Mouse (Mus musculus) cerebellum, adult 18-20 months (tissue): ENCODE measurements at regions not wholly inside any gene's neighbourhood (a gene's known extent, or its start where the extent isn't known, plus 50 kb on each side); places are given as distances from the start of the nearest gene placed in this dataset.

Experiments
- DNase-seq, 2 experiments: peaks; one replicate each; pipeline ENCODE4 v3.0.0; 2021

DNA sequence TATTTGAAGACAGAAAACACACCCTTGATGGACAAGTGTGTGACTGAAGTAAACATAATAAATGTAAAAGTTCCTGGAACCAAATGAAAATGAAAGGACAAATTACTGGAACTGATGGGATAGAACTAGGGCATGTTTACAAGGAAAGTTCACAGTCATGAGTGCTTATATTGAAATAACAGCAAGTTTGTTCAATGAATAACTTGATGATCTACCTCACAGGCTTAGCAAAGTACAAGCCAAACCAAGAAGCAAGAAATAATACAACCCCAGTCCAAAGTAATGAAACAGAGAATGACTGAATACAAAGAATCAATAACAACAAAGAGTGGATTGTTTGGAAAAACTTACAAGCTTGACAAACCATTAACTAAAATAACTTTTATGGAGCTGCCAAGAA is 56.2 kb downstream of the Gm379 start:
- DNase-seq: no peak

DNA sequence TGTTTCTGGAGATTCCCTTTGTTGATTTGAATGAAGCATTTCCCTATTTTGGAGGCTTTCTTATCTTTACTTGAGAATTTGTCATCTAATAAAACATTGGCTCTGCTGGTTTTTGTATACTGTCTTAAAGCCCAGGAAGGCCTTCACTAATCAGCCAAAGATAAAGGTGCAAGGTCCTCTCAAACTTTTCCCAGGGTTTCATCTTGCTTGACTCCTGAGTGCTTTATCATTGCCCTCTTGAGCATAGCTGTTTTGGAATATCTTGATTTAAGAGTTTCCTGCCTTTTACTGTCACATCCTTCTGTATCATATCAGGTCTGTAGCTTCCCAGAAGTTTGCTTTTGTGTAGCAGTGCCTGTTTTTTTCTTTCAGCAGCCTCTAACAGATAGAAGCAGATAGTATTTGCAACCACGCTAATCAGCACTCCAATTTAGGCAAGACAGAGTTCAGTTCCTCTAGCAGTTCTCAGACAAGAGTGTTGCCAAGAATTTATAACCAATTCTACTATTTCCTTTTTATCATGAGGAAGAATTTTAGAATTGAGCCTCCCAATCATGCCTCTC is 64.7 kb downstream of the Gm379 start:
- DNase-seq: no peak

DNA sequence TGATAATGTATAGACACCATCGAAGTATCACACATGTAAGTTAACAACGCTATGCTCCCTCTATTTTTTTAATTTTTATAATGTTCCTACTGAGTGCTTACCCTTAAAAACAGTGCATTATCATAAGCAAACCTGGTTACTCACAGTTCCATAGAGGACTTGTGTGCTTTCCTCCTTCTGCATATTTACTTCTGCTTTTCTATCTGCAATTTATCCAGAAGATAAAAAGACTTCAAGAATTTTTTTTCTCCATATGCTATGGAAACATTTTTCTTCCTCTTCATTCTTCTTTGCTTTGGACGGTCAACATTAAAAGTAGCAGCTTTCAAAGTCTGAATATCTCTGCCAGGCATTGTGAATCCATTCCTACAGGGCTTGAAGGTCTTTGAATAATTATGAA is 102.7 kb downstream of the Gm379 start:
- DNase-seq: no peak

DNA sequence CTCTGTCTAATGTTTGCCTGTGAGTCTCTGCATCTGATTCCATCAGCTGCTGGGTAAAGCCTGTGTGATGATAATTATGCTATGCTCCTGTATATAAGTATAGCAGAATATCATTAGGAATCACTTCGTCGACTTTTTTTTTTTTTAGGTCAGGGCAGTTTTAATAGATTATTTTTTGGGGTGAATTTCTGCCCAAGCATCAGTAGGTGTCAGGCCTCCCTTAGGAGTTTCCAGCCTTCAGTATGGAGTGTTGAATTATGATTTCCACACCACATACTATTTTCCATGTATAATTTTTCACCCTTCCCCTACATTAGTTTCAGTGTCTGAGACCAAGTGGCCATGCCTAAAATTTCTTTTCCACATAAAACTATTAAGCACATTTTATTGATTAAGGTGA is 121.5 kb downstream of the Gm379 start:
- DNase-seq: no peak

DNA sequence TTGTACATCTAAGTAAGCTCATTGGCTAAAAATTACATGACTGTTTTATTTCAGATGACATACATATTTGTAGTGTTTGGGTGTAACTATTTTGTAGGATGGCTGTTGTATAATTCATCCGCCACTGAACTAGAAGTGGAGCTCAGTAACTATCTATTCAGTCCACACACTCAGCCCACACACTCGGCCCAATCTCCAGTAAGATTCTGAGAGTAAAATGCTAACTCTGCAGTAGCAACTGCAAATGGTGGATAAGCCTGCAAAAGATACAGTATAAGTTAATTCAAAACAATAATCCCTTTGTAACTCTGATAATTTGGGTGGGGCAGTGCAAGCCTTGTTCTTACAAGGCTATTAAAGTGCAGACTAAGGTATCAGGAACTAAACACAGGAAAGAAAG is 123.3 kb downstream of the Gm379 start:
- no peak for DNase-seq

DNA sequence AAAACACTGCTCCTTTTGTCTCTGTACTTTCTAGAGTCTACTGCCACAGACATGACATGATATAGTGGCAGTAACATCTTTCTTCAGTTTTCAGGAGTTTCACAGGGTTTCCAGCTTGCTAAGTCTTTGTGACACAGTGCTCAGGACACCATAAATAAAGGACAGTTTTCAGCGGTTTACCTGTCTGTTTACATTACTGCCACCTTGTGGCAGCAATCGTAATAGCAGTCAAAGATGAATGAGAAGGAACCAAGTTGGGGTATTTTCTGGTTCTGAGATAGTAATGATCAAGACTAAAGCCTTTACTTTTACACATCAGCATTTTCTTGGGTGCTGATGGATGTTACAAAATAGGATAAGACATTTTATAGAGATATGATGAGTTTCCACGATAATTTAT is 127.7 kb downstream of the Gm379 start:
- peak; percentile 44 to 61 for DNase-seq
